Mouse (Mus musculus) midbrain, embryonic 15.5 days (tissue): ENCODE data around the gene Ntrk1. TPM values are rescaled to one million over a fixed set of nuclear protein-coding genes. Genes with fewer than 3 reads are reported as not detected.

Source experiments
- ATAC-seq: fragments of 200-750 bp; cut with Nextera tagmentation; replicated peaks from 2 replicates; pipeline ENCODE4 v1.8.0; 2017; ENCODE audit warnings: moderate TSS enrichment
- H3K27ac ChIP-seq: fragments of 300-500 bp; sonication (generic); 2 replicates; pipeline ENCODE4 v1.5.1; 2015; ENCODE audit warnings: mild to moderate bottlenecking, inconsistent platforms
- H3K27me3 ChIP-seq: fragments of 300-500 bp; sonication (generic); replicated peaks from 2 replicates; pipeline ENCODE4 v1.6.1; 2015; ENCODE audit warnings: inconsistent platforms
- H3K36me3 ChIP-seq: fragments of 300-500 bp; sonication (generic); replicated peaks from 2 replicates; pipeline ENCODE4 v1.6.1; 2015; ENCODE audit warnings: inconsistent platforms
- H3K4me1 ChIP-seq: fragments of 300-500 bp; sonication (generic); 2 replicates; pipeline ENCODE4 v1.6.1; 2015; ENCODE audit warnings: inconsistent platforms
- H3K4me2 ChIP-seq: fragments of 300-500 bp; sonication (generic); 2 replicates; pipeline ENCODE4 v1.6.1; 2015; ENCODE audit warnings: inconsistent platforms, mild to moderate bottlenecking, moderate library complexity
- H3K4me3 ChIP-seq: fragments of 300-500 bp; sonication (generic); 2 replicates; pipeline ENCODE4 v1.5.1; 2015; ENCODE audit warnings: mild to moderate bottlenecking, inconsistent platforms
- H3K9ac ChIP-seq: fragments of 300-500 bp; sonication (generic); 2 replicates; pipeline ENCODE4 v1.6.1; 2015; ENCODE audit warnings: mild to moderate bottlenecking, inconsistent platforms
- H3K9me3 ChIP-seq: fragments of 300-500 bp; sonication (generic); 2 replicates; pipeline ENCODE4 v1.6.1; 2016; ENCODE audit warnings: inconsistent platforms
- WGBS: fragments of 180-500 bp; shearing (Covaris S2); methylation state at CpG from one replicate; pipeline ENCODE4 v1.1.7; 2015; ENCODE audit warnings: mixed read lengths; 5-methylcytosine and 5-hydroxymethylcytosine counted together
- polyA plus RNA-seq: library from polyadenylated mRNA; unstranded; fragments of >200 nt; fragmentation: Nextera tagmentation; extraction: Ambion mirVana; gene quantifications from 2 replicates; pipeline ENCODE4 v1.2.1, GENCODE M21; 2015

Ntrk1 gene
- polyA plus RNA-seq, 1 experiment from 2014 or later: 1.6 TPM

DNA sequence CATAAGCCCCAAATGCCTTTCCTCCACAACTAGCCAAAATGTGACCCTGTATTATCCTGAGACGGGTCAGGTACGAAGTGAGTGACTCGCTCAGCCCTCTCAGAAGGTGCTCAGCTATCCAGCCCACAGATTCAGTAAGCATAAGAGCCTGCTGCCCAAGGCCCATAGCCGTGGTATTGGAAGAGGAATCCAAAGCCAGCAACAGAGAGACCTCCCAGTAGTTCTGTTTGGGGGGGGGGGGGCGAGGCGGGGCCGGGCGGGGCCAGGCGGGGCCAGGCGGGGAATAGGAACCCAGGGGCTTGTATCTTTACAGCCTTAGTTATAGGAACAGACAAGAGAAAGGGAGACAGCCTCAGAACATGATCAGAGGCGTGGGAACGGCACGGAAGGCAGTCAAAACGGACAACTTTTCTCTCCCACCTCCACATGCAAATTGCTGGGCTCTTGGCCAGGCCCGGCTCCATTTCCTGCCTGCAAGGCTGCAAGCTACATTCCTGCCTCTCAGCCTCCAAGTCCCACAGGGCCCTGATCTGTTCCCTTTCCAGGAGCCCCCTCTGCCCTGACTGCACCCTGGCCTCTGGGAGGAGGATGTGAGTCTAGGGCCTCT lies 31.2 kb downstream of the Ntrk1 start:
- Histone ChIP-seq H3K9me3 (no peaks in the 10 kb centered on the region), H3K36me3 (no peaks in the 10 kb centered on the region), H3K4me3 (no peak overlapping the region), H3K9ac (no peak overlapping the region), H3K4me2 (peak overlapping the region; percentile 17; the same call in 1 of the 2 replicates), H3K4me1 (peaks cover 2% of the 10 kb centered on the region; the same call in 1 of the 2 replicates), H3K27ac (no peak overlapping the region), H3K27me3 (peaks cover 17% of the 10 kb centered on the region)
- peak; percentile 40; the same call in 1 of the 2 replicates for ATAC-seq
- 27% methylated on average over 15 of the region's 15 CpGs for WGBS

DNA sequence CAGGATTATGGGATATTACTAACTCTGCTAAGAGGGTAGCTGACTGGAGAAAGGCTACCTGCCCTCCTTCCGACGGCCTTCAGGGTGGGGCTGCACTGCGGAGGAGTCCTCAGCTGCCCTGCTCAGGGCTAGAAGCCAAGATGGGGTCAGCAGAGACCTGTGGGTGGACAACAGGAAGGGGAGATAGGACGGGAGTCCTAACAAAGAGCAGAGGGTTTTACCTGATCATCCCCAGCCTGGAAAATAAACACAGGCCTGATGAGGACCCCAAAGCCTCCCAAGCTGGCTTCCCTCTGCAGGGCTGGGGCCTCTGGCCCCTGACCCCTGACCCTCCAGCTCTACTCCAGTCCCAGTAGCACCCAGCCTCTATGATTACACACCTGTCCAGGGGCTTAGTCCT lies 31.8 kb downstream of the Ntrk1 start:
- Histone ChIP-seq H3K27me3 (peaks cover 13% of the 10 kb centered on the region), H3K36me3 (no peaks in the 10 kb centered on the region), H3K9ac (no peak overlapping the region), H3K4me1 (no peaks in the 10 kb centered on the region), H3K4me2 (no peak overlapping the region), H3K4me3 (no peak overlapping the region), H3K9me3 (no peaks in the 10 kb centered on the region), H3K27ac (no peak overlapping the region)
- WGBS: 57% methylated on average over 4 of the region's 4 CpGs
- no peak for ATAC-seq

DNA sequence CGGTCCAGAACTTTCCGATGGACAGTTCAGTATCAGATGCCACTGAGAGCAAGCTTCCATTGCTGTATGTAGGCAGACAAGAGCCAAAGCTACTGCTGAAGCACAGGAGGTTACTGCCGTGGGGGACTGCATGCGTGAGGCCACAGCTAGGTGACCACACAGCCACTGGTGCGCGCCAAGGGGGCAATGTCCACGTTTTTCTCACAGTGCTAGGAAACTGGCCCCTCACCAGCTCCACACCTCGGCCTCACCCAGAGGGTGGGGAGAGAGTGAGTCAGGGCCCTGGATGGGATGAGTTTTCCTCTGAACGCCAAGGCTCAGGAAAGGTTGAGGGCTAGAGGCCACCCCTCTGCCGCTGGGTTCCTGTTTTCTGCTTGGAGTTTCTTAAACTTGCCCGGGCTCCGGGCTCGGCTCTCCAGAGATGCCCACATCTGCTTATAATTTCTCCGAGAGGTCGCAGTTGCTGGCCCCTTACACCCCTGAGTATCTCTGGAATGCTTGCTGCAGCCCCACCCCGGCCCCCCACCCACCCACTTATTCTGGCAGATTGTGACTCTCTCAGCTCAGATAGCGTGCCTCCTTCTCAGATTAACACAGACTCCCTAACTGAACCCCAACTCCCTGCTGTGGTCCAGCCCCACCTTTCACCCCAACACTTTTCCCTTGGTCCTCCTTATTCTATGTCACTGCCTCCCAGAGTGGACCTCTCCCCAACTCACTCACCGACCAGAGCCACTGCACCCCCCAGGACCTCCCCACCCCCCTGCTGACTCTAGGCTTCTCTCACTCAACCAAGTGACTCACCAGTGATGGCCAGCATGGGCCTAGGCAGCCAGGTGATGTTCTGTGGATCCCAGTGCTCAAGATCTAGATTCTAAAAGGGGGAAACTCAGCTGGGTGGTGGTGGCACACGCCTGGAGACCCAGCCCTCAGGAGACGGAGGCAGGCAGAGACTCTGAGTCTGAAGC lies 33.3 kb downstream of the Ntrk1 start:
- no peaks in the 10 kb centered on the region for H3K4me1 ChIP-seq
- H3K9ac ChIP-seq: no peak overlapping the region
- no peak overlapping the region for H3K4me2 ChIP-seq
- H3K9me3 ChIP-seq: no peaks in the 10 kb centered on the region
- WGBS: 77% methylated on average over 20 of the region's 20 CpGs
- peaks cover 15% of the 10 kb centered on the region for H3K27me3 ChIP-seq
- no peak for ATAC-seq
- H3K36me3 ChIP-seq: no peaks in the 10 kb centered on the region
- no peak overlapping the region for H3K4me3 ChIP-seq
- H3K27ac ChIP-seq: no peak overlapping the region

DNA sequence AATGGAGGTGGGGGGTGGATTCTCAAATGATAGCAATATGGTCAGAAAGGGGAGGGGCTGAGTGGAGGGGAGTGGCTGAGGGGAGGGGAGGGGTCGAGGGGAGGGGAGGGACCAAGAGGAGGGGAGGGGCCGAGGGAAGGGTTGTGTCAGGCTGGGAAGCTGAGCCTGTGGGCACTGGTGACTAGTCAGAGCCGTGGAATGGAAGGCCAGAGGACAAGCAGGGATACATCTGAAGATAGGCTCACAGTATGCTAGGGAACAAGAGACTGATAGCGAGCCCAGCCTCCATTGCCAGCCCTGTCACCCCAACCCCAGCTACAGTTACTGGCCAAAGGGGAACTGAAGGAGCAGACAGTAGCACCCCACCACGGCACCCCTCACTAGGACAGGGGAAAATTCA lies 36.3 kb downstream of the Ntrk1 start:
- WGBS: 40% methylated on average over 5 of the region's 5 CpGs
- Histone ChIP-seq H3K27me3 (peaks cover 7% of the 10 kb centered on the region), H3K4me2 (no peak overlapping the region), H3K9ac (no peak overlapping the region), H3K9me3 (no peaks in the 10 kb centered on the region), H3K36me3 (no peaks in the 10 kb centered on the region), H3K4me1 (peaks cover 3% of the 10 kb centered on the region; the same call in 1 of the 2 replicates), H3K27ac (no peak overlapping the region), H3K4me3 (no peak overlapping the region)
- no peak for ATAC-seq

DNA sequence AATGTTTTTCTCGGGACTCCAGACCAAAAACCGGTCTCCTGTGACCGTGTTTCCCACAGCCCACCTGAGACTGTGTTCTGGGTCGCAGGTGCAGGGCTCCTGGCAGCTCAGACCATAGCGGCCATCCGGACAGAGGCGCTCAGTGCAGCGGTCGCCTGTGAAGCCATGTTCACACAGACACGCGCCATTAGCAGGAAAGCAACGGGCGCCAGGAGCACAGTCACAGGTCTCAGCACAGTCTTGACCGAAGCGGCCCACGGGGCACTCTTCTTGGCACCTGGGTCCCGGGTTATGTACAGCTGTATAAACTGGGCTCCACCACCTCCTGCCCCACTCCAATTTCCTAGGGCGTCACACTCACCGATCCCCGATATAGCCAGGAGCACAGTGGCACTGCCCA lies 38.5 kb downstream of the Ntrk1 start:
- H3K27me3 ChIP-seq: peaks cover 7% of the 10 kb centered on the region
- 46% methylated on average over 20 of the region's 20 CpGs for WGBS
- H3K4me3 ChIP-seq: peak overlapping the region; percentile 29; the same call in 1 of the 2 replicates
- no peaks in the 10 kb centered on the region for H3K9me3 ChIP-seq
- ATAC-seq: peak; percentile 55
- no peak overlapping the region for H3K27ac ChIP-seq
- no peaks in the 10 kb centered on the region for H3K36me3 ChIP-seq
- peak overlapping the region; percentile 54 for H3K4me2 ChIP-seq
- peaks cover 3% of the 10 kb centered on the region; the same call in 1 of the 2 replicates for H3K4me1 ChIP-seq
- H3K9ac ChIP-seq: 0 out of 2 replicates have a peak overlapping the region, but pooled peaks have one; percentile 17

DNA sequence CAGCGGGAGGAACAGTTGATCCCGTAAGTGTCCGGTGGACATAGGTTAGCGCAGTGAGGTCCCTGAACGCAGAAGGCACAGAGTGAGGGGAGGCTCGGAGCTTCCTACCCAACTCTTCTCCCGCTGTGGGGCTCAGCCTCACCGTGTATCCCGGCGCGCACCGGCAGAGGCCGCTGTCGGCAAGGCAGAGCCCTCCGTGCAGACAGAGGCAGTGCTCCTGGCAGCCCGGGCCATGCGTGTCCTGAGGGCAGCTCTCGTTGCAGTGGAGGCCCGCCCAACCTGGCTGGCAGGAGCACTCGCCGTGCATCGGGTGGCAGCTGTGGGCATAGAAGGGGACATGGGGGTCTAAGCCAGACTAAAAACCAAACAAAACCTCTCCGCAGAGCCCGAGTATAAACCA lies 39.0 kb downstream of the Ntrk1 start:
- Histone ChIP-seq H3K4me2 (peak overlapping the region; percentile 54), H3K27ac (no peak overlapping the region), H3K9ac (peak overlapping the region; percentile 17; the same call in 1 of the 2 replicates), H3K9me3 (no peaks in the 10 kb centered on the region), H3K4me3 (peak overlapping the region; percentile 29), H3K27me3 (peaks cover 7% of the 10 kb centered on the region), H3K36me3 (no peaks in the 10 kb centered on the region), H3K4me1 (peaks cover 3% of the 10 kb centered on the region; the same call in 1 of the 2 replicates)
- 4% methylated on average over 24 of the region's 24 CpGs for WGBS
- ATAC-seq: peak; percentile 91

DNA sequence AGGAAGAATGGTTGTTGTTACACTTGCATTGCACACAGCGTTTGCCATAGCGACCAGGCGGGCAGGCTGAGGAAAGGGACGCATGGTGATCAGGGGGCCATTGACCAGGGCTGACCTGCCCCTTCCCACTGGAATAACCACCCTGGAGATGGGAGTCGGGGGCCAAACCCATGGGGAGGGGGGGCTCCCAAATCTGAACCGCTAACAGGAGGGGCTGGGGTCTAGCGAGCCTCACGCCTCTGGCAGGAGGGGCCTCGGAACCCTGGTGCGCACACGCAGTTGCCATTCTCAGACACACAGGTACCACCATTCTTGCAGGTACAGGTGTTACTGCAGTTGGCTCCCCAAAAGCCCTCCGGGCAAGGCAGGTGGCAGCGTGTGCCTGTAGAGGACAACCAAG lies 41.1 kb downstream of the Ntrk1 start:
- Histone ChIP-seq H3K36me3 (no peaks in the 10 kb centered on the region), H3K9ac (no peak overlapping the region), H3K27ac (no peak overlapping the region), H3K9me3 (no peaks in the 10 kb centered on the region), H3K4me3 (no peak overlapping the region), H3K4me1 (peaks cover 3% of the 10 kb centered on the region; the same call in 1 of the 2 replicates), H3K27me3 (peaks cover 7% of the 10 kb centered on the region), H3K4me2 (no peak overlapping the region)
- no peak for ATAC-seq
- 82% methylated on average over 13 of the region's 13 CpGs for WGBS

DNA sequence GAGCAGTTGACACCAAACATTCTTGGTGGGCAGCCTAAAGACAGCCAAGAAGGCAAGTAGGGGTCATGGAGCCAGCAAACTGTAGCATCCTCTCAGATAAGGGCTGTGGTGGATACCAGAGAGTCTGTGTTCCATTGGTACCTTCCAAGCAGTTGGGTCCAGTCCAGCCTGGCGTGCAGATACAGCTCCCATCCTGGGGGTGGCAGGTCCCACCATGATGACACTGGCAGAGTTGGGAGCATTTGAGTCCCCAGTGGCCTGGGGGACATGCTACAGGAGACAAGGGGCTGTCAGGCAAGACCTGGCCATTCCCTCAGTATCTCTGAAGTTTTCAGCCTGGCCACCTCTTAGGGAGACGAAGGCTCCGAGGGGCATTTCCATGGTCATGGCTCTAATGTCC lies 42.4 kb downstream of the Ntrk1 start:
- Histone ChIP-seq H3K4me1 (peaks cover 6% of the 10 kb centered on the region; the same call in 1 of the 2 replicates), H3K36me3 (no peaks in the 10 kb centered on the region), H3K27me3 (peaks cover 4% of the 10 kb centered on the region), H3K4me3 (no peak overlapping the region), H3K27ac (no peak overlapping the region), H3K9ac (no peak overlapping the region), H3K9me3 (no peaks in the 10 kb centered on the region), H3K4me2 (no peak overlapping the region)
- 85% methylated on average over 3 of the region's 3 CpGs for WGBS
- no peak for ATAC-seq

DNA sequence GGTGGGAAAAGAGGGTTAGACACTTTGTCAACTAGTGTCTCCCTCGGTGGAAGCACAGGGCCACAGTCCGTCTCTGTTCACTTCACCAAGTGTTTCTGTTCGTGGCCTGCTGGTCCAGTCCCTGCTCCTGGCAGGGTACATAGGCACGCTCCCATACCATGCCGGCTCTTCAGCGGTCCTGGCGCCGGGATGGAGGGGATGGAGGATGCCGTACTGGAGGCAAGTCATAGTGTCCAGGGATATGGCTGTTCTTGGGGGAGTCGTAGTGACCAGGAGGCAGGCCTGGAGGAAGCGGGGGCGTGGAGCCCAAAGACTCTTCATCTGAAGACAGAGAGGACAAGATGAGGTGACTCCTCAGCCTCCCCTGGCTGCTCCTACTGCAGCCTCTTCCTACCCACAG lies 45.0 kb downstream of the Ntrk1 start:
- Histone ChIP-seq H3K27ac (no peak overlapping the region), H3K9ac (no peak overlapping the region), H3K4me1 (peaks cover 8% of the 10 kb centered on the region), H3K9me3 (no peaks in the 10 kb centered on the region), H3K4me2 (no peak overlapping the region), H3K27me3 (no peaks in the 10 kb centered on the region), H3K36me3 (no peaks in the 10 kb centered on the region), H3K4me3 (no peak overlapping the region)
- 87% methylated on average over 12 of the region's 12 CpGs for WGBS
- ATAC-seq: no peak

DNA sequence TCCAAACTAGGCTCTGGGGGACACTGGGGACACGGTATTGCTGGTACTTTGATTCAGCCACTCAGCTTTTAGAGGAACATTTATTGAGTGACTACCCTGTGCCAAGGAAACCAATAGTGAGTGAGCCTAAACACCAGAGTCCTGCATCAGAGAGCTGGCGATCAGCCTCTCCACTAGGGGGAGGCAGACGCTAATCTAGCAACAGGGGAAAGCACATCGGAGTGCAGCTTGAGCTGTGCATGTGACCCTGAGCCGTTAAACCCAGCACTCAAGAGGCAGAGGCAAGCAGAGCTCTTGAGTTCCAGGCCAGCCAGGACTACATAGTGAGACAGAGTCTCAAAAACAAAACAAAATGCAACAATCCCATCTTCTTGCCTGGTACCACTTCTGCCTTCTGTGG lies 45.9 kb downstream of the Ntrk1 start:
- H3K9me3 ChIP-seq: no peaks in the 10 kb centered on the region
- ATAC-seq: no peak
- no peaks in the 10 kb centered on the region for H3K36me3 ChIP-seq
- no peak overlapping the region for H3K27ac ChIP-seq
- 13% methylated on average over 5 of the region's 5 CpGs for WGBS
- no peak overlapping the region for H3K9ac ChIP-seq
- H3K27me3 ChIP-seq: no peaks in the 10 kb centered on the region
- H3K4me3 ChIP-seq: no peak overlapping the region
- peaks cover 9% of the 10 kb centered on the region for H3K4me1 ChIP-seq
- no peak overlapping the region for H3K4me2 ChIP-seq

DNA sequence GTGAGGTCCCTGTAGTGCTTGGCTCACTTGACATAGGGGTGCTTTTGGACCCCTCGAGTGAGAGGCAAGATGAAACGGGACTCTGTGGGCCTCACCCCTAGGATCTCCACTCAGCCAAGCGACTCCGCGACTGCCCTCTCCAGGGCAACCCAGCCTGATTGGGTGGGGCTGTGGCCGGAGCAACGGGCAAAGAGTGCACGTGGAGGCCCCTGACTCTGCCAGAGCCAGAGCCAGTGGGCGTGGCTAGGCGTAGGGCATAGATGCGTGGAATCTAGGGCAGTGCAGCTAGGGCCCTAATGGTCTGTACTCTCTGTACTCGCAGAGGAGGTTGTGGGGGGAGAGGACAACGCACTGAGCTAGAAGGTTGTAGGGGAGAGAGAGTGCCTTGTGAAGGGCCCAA lies 46.5 kb downstream of the Ntrk1 start, which contains the start of gene Lrrc71:
Lrrc71 (minus strand) TSS at position 195 of the 400 bp plus-strand sequence.
- no peak within 1 kb of the TSS for H3K4me3 ChIP-seq
- H3K36me3 ChIP-seq: no peaks in the 10 kb centered on the region
- WGBS: 45% methylated on average over 13 of the region's 13 CpGs
- H3K9ac ChIP-seq: no peak within 1 kb of the TSS
- no peak within 1 kb of the TSS for H3K4me2 ChIP-seq
- peaks cover 9% of the 10 kb centered on the region for H3K4me1 ChIP-seq
- H3K27ac ChIP-seq: no peak within 1 kb of the TSS
- no peaks in the 10 kb centered on the region for H3K27me3 ChIP-seq
- H3K9me3 ChIP-seq: no peaks in the 10 kb centered on the region
- ATAC-seq: no peak

DNA sequence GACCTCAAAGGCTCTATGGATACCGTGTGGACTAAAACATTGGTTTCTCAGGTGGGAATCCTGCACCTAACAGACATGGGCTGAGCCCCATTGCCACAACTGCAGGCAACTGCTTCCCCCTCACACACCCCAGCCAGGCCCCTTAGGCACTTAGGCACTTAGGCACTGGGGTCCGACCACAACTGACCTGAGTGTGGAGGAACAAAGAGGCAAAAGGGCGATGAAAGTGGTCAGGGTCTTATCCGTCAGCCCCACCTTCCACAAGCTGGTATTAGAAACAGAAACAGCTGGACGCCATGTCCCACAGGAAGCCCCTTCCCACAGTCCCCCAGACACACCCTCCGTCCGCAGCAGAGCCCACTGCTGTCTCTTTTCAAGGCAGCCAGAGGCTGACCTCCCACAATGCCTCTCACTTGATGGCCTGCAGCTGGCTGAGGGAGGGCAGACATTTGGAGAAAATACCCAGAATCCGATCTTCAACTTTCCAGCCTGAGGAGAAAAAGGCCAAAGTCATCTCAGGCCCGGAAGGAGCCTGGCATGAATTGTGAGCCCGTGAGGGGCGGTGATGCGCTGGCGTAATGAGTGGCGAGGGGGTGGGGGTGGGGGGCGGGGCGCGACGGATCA lies 49.8 kb downstream of the Ntrk1 start:
- H3K9ac ChIP-seq: no peak overlapping the region
- no peak overlapping the region for H3K27ac ChIP-seq
- H3K36me3 ChIP-seq: no peaks in the 10 kb centered on the region
- no peaks in the 10 kb centered on the region for H3K27me3 ChIP-seq
- peak; percentile 48; the same call in 1 of the 2 replicates for ATAC-seq
- no peaks in the 10 kb centered on the region for H3K9me3 ChIP-seq
- H3K4me3 ChIP-seq: no peak overlapping the region
- peak overlapping the region; percentile 32 for H3K4me2 ChIP-seq
- H3K4me1 ChIP-seq: peaks cover 9% of the 10 kb centered on the region
- WGBS: 29% methylated on average over 18 of the region's 18 CpGs
